Mouse (Mus musculus) urinary bladder, postnatal 36 days (tissue): Measurements from ENCODE around the gene Hist1h4n.
A peak's percentile ranks its signal among the peaks of the same experiment; 100 is the strongest.
"Not testable (repeated sequence)": the region's sequence is repeated elsewhere in the genome, so short reads cannot be mapped to it uniquely, and the experiment has no call there.

Experiments used
- DNase-seq, 2 experiments: peaks; one replicate each; pipeline ENCODE4 v3.0.0; 2022; ENCODE audit warnings: low spot score in 2 of 2, mixed read lengths in 1 of 2

The Hist1h4n gene

GRCm38 (mm10) chr13:21831418-21832394 is at the start of gene Hist1h4n:
TSS of gene Hist1h4n (minus strand) at chr13:21832196.
- DNase-seq: peak; percentile 23 to 31

- no peak for DNase-seq
Observed at GRCm38 (mm10) chr13:21880735-21881134, 48.7 kb upstream of the Hist1h4n start.

GRCm38 (mm10) chr13:21865503-21865902 is 33.5 kb upstream of the Hist1h4n start:
- not testable (repeated sequence) for DNase-seq

- no peak for DNase-seq
Observed at GRCm38 (mm10) chr13:21861608-21862007, 29.6 kb upstream of the Hist1h4n start.

GRCm38 (mm10) chr13:21855698-21856162 is 23.7 kb upstream of the Hist1h4n start:
- DNase-seq: peak in 1 of 2 experiments; percentile 2

GRCm38 (mm10) chr13:21855146-21855545 is 23.1 kb upstream of the Hist1h4n start:
- peak; percentile 46 to 71 for DNase-seq

DNA sequence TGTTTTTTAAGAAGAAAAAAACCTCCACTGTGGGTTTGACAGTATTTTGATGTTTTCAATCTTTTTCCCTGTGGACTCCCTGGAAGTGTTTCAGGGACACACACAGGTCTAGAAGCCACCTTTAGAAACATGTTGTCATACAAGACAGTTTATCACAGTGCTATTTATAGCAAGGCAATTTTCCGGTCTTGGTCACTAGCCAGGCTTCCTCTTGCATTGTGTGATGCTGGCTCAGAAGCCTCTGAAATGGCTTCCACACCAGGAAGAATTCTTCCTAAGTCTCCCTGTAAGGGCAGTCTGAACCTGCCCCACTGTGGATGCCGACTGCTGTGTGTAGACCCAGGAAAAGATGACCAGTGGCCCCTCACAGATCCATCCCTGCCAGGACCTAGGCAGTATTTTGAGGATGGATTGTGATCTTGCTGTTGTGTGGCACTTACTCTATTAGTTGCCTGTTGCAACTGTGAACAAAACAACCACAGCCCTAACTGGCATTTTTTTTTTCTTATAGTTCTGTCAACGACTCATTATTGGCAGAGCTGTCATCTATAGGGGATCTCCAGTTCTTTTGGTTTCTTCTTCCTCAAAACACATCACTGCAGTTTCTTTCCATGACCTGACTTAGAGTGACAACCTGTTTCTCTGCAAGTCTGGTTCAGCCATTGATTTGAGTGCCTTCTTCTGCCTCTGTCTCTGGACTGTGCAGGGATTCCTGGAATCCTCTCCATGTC is 20.4 kb upstream of the Hist1h4n start:
- no peak for DNase-seq

DNA sequence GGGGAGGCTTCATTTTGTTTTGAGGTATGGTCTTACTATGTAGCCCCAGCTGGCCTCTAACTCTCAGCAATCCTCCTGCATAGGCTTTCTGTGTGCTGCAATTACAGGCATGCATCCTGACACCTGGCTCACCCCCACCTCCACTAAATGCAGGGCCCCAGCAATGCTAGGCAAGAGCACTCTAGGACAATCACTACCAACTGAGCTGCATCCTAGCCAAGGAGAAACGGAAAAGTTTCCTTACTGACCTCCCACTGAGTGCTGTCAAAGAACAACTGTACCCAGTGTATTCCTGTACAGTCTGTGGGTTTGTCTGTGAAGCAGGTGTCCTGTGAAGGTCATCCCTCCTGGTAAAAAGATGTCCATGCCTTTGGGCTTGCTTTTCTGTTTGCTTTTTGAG is 18.7 kb upstream of the Hist1h4n start:
- not testable (repeated sequence) for DNase-seq

DNA sequence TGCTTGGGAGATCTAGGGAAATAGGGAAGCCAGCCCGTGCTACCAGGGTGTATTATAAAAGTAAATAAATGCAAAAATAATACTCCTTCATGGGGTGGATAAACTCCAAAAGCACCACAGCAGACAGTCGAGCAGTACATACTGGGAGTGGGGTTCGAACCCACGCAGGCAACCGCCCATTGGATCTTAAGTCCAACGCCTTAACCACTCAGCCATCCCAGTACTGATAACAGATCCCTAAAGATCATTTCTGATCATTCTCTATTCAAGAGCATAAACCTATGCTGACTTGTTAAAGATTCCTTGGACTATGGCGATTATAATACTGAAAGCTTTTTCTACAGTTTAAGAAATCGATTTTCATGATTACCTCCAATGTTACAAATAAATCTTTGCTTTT is 15.9 kb upstream of the Hist1h4n start:
- no peak for DNase-seq

DNA sequence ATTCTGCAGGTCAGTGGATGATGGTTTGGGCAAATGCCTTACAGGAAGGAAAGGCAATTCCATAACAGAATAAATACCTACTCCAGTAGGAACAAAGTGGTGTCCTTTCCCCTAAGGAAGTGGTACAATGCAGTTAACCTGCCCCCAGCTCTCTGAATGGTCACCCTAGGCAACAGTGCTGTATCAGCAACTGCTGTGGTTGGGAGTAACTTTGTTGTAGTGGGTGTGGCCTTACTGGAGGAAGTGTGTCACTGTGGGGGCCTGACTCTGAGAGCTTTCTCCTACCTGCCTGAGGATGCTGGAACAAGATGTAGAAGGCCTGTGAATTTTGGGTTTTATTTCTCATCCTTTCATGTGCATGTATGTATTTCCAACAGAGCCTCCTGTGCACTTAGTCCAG is 14.4 kb upstream of the Hist1h4n start:
- not testable (repeated sequence) for DNase-seq

- DNase-seq: not testable (repeated sequence)
Observed at GRCm38 (mm10) chr13:21840508-21840907, 8.5 kb upstream of the Hist1h4n start.

GRCm38 (mm10) chr13:21833461-21833860 is 1.5 kb upstream of the Hist1h4n start, which contains the start of the genes Hist1h2ap and Hist1h2br:
TSS of gene Hist1h2ap (minus strand) at chr13:21833507.
TSS of gene Hist1h2br (plus strand) at chr13:21833743.
- DNase-seq: not testable (repeated sequence)

- no peak for DNase-seq
Observed at GRCm38 (mm10) chr13:21830344-21830743, 1.7 kb downstream of the Hist1h4n start.

- DNase-seq: no peak
Observed at GRCm38 (mm10) chr13:21828511-21828910, 3.5 kb downstream of the Hist1h4n start.

DNA sequence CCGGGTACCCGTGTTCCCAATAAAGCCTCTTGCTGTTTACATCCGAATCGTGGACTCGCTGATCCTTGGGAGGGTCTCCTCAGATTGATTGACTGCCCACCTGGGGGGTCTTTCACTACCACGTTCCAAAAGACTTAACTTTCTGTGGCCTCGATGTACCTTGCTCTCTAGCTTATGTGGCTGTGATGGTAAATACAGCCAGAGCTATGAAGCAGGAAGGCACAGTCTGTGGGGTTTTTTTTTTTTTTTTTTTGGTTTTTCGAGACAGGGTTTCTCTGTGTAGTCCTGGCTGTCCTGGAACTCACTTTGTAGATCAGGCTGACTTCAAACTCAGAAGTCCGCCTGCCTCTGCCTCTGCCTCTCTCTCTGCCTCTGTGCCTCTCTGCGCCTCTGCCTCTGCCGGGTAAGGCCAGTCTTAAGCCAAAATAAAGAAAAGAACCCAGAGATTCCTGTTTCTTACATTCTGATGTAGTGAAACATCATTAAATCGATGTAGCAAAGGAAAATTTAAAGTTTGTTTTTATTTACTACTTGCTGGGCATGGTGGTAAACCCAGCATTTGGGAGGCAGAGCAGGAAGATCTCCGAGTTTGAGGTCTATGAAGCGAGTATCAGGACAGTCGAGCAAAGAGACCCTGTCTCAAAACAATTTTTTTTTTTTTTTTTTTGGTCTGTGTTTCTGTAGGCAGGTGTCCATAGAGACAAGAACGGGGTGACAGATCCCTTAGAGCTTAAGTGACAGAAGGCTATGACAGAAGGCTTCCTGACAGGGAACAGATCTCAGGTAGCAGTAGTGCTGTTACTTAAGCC is 11.7 kb downstream of the Hist1h4n start:
- not testable (repeated sequence) for DNase-seq

- DNase-seq: not testable (repeated sequence)
Observed at GRCm38 (mm10) chr13:21812092-21812491, 19.9 kb downstream of the Hist1h4n start.

GRCm38 (mm10) chr13:21811539-21811938 is 20.5 kb downstream of the Hist1h4n start, which contains the start of gene Hist1h4m:
TSS of gene Hist1h4m (plus strand) at chr13:21811746.
- DNase-seq: peak in 1 of 2 experiments; percentile 44

DNA sequence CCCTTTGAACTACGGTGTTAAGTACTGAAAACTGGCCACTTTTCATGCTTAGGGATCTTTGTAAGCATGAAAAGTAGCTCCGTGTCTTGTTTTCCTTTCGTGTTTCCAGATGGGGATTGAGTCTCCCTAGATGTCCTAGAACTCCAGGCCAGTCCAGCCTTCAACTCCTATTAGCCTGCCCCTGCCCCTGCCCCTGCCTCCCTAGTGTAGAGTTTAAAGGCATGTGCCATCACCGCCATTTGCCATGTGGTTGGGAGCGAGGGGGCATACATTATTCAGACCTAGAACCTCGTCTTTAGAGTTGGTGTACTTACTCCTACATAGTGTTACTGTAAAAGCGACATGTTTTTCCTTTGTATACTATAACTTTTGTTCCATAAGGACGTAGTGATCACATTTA is 20.9 kb downstream of the Hist1h4n start:
- DNase-seq: not testable (repeated sequence)

- DNase-seq: not testable (repeated sequence)
Observed at GRCm38 (mm10) chr13:21810073-21810472, 21.9 kb downstream of the Hist1h4n start, which contains the start of the genes Hist1h2bq and Hist1h2ao. TSS of gene Hist1h2bq (minus strand) at chr13:21810197. TSS of gene Hist1h2ao (plus strand) at chr13:21810465.

GRCm38 (mm10) chr13:21803058-21803457 is 28.9 kb downstream of the Hist1h4n start:
- DNase-seq: not testable (repeated sequence)

GRCm38 (mm10) chr13:21797163-21797562 is 34.8 kb downstream of the Hist1h4n start:
- DNase-seq: not testable (repeated sequence)
